Mouse (Mus musculus) cerebellum, adult 18-20 months (tissue): ENCODE measurements around the gene Acvrl1.
"Not testable (repeated sequence)": the region's sequence is repeated elsewhere in the genome, so short reads cannot be mapped to it uniquely, and the experiment has no call there.

Experiments used
- DNase-seq, 2 experiments: peaks; one replicate each; pipeline ENCODE4 v3.0.0; 2021

Gene Acvrl1

DNA sequence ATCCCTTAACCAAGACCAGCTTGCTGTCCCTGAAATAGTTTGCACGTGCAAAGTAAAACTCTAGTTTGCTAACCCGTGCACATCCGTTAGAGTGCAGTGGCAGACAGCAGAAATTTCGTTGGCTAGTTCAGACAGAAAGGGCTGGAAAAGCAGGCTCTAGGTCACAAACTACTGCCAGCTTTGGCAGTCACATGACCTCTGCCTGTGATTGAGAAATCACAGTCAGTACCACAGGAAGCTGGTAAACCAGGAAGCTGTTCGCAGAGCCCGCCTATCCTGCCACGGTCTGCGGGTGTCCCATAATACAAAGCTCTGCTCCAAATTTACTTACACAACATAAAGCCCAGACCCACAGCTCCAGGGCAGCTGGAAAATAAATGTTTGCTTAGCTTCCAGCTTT is 15.1 kb upstream of the Acvrl1 start:
- no peak for DNase-seq

DNA sequence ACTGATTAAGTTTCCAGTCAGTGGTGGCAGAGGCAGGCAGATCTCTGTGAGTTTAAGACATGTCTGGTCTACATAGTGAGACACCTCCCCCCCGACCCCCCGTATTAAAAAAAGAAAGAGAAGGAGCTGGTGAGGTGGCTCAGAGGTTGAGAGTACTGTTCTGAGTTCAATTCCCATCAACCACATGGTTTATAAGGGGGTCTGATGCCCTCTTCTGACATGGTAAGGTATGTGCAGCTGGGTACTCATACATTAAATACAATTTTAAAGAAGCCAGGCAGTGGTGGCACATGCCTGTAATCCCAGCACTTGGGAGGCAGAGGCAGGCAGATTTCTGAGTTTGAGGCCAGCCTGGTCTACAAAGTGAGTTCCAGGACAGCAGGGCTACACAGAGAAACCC is 14.5 kb upstream of the Acvrl1 start:
- not testable (repeated sequence) for DNase-seq

DNA sequence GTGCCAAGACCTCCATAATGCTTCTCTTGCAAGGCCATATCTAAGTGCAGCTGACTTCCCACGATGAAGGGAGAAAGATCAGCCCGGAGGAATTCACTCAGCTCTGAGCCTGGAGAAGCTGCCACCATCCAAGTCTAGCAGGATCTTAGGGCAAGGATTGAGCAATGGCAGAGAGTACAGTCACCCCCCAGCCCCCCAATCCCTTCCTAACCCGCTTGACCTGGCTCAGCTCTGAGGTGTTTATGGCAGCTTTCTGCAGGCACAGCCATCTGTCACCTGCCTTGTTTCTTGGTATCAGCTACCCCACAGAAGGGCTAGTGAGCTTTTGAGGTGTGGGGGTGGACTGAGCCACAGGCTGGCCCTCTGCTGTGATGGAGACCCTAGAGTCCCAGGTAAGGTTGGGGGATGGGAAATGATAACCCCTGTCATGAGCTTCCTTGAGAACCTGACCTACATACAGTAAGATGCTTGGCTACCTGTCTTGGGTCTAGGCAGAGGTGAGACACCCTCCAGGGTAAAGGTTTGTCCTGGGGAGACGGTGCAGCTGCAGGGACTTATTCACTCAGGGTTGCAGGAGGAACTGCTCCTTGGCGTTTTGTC is 12.7 kb upstream of the Acvrl1 start, which contains the start of gene Ankrd33:
Ankrd33 (plus strand) TSS at position 245 of the 600 bp plus-strand sequence.
- DNase-seq, result no peak

DNA sequence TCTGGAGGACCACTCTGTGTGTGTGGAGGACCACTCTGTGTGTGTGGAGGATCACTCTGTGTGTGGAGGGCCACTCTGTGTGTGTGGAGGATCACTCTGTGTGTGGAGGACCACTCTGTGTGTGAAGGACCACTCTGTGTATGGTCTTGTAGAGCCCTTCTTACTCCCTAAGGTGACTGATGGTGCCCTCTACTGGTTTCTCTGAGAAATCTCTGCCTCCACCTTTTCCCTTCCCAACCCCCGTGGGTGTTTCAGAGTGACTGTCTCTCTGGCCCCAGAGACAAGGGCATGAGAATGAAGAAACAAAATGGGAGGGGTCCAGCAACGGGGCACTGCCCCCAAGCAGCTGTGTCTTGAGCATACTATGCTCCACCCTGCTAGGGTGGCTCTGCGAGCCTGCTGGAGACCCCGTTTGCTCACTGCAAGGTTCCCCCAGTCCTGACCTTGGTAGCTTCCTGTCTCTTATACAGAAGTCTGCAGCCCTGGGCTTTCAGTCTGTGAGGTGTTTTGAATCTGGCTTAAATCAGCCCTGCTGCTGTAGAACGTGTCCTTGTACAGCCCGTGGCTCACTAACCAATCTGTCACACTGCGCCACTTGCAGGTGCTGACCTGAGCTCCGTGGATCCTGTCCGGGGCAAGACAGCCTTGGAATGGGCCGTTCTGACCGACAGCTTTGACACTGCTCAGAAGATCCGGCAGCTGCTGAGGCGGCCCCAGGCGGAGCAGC is 9.8 kb upstream of the Acvrl1 start:
- no peak for DNase-seq

DNA sequence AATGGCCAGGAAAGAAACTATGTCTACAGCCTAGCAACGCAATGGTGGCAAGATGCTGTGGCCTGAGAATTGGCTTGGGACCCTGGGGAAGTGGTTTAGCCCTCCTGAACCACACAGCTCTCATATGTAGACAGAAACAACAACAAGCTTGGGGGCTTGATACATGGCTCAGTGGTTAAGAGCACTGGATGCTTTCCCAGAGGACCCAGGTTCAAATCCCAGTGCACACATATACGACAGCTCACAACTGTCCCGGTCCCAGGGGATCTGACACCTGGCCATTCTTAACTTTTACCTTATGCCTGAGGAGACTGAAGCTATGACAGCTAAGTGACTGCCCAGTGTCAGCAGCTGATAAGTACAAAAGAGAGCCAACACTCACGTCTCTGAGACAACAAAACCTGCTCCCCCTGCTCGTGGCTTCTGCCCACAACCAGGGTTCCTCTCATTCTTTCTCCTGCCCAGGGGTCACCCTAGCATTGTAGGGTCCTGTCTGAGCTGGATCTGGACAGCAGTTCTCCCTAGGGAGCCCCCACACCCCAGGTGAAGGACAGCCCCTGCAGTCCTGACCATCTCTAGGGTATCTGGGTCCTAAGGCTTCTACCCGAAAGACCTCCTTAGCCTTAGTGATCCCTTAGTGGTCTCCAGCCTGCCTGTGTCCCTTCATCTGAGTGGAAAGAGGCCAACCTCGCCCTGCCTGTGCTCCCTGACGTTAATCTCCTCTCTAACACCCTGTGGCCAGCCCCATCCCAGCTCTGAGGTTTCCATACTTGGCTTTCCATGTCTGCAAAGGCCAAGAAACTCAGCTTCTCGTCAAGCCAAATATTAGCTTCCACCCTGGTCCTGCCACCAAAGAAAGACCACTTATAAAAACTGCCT is 6.7 kb upstream of the Acvrl1 start:
- DNase-seq, result no peak

DNA sequence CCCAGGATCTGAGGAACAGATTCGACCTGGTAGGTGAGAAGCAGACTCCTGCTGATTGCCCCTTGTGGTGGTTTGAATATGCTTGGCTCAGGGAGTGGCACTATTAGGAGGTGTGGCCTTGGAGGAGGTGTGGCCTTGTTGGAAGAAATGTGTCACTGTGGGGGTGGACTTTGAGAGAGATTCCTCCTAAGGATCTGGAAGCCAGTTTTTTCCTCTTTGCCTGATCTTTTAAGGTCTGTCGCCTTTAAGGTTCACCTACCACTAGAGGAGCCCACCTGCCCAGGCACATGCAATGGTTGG is 6.1 kb upstream of the Acvrl1 start:
- DNase-seq, result no peak

DNA sequence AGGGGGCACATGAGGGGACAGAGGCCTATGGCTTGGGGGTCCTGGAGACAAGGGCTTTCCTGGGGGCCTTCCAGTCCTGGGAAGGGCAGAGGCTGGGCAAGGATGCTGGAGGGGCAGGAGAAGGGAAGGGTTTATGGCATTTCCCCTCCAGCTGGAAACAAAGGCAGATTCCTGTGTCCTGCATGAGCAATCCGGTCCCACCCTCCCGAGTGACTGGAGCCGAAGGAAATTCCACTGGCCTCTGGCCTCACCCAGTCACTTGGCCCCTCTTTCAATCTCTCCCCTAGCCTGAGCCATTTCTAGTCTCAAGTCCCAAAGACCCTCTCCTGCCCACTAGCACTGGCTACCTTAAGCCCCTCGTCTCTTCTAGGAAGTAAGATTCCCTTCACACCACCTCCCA is 5.1 kb upstream of the Acvrl1 start:
- DNase-seq, result no peak

DNA sequence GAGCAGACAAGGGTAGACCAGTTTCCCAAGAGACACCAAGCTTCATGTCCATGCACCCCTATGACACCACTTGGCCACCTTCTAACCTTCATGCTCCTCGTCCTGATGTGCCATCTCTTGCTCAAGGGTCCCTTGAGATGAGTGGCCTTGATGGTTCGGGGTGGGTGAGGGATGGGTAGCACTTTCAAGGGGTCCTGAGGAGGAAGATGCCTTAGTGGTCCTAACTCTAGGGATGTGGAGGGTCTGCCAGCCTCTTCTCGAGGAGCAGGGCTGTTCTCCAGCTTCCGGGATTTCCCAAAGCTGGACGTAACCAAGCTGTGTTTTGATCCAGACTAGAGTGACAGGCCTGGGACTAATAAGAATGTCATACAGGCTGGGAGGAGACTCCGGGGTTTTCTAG is 2.8 kb upstream of the Acvrl1 start:
- DNase-seq, result no peak

DNA sequence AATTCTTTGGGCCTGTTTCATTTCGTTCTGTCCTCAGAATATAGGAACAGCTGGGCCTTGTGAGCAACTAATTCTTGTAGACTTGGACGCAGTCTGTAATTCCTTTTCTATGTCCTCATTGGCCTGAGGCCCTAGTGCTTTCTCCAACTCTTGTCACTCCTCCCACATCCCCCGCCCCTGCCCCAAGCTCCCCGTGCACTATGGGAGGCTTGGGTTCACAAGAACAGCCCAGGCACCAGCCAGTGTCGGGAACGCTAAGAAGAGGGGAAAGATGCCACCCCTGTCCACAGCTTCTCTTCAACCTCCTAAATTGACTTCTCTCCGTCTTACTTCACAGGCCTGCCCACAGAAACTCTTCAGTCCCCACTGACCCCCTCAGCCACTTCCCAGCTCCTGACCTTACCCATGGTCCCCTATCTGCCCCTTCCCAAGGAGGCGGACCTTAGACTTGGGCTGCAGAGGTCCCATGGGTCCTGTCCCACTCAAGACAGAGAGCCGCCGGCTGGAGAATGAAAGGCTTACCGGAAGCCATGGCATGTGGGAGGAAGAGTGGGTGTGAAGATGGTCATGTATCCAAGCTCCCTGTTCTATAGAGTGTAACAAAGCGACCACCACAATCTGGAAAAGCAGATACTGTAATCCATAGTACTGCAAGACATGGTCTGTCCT is 1.3 kb upstream of the Acvrl1 start:
- DNase-seq, result no peak

DNA sequence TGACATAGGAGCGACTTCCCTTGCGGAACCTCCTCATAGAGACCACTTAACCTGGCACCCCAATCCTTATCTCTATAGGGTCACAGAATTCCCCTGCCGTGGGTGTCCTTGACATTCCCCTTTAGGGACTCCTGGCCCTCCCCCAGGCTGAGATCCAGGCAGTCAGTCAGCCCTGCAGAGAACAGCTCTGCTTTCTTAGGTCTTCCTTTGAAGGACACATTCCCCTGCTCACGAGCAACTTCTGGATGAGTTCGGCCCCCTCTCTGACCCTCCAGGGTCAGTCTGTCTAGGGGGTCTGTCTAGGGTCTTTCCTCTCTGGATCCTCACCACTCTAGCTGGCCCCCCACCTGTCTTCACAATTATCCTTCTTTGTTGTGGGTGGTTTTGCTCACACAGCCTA is 1.1 kb downstream of the Acvrl1 start:
- no peak for DNase-seq

DNA sequence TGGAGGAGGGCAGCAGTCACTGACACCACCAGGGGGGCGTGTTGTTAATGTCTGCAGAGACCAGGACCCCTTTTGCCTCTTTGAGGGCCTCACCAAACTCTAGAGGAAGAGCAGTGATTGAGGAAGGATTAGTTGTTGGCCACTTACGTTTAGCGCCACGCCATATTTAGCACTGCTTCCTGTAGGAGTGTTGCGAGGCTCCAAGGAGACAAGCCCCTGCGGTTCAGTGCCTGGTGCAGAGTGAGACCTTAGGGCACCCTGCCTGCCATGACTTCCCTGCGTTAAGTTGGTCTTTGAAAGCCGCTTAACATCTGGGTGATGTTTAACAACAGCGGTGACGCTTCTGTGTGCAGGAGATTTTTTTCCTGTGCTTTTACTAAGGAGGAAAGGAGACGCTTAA is 3.2 kb downstream of the Acvrl1 start:
- DNase-seq, result no peak

DNA sequence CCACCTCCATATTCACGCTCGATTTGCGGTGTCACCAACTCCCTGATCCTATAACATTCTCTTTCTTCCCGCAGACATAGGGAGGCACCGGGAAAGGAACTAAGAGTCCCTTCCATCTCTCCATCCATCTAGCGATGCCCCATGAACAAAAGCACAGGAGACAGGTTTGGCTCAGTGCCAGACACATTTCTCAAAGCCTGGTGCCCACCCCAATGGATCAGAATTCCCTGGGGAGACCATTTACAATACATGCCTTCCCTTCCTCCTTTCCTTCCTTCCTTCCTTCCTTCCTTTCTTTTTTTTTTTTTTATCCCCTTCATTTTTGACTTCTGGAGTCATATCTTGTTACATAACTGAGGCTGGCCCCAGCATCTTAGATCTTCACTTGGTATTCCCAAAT is 3.7 kb downstream of the Acvrl1 start:
- DNase-seq, result no peak

DNA sequence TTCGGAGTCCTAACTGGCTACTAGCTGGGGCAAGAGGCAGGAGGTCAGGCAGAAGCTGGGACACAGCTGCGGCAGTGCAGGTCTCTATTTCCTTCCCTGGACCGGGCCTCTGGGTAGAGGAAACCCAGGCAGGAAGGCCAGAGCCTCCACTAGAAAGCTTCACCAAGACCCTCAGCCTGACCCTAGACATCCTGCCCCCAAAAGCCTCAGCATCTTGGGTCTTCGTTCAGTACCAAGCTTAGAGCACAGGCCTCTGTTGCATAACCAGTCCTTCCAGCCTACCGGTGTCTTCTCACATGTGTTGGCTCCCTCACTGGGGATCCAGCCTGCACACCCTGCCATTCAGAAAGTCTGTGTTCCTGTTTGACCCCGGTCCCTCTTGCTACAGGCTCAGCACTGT is 4.4 kb downstream of the Acvrl1 start:
- DNase-seq, result no peak

DNA sequence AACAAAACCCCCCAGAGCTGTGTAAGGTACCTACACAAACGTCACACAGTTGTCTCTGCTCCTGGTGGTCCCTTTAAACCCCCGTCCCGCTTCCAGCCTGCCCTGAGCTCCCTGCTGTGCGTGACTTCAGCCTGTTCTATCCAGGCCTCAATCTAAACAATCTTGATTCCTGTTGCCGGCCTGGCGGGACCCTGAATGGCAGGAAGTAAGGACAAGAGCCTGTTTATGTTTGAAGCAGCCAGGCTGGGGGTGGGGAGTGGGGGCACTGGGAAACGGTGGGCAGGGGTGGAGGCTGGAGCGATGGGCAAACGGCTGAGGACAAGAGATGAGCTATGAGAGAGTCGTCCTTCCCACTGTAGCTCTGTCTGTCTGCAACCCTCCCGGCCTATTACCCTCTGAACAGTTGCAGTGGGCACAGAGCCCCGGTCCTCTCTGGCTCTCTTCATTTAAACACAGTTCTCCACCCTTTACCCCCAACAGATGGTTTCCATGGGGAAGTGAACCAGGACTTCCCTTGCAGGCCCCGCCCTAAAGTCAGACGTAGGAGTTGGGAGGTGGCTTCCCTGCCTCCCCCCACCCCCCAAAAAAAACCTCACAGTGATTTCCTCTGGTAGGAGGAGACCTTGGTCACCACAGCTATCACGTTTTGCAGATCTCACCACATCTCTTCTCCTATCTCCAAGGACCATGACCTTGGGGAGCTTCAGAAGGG is 5.8 kb downstream of the Acvrl1 start:
- DNase-seq, result no peak

DNA sequence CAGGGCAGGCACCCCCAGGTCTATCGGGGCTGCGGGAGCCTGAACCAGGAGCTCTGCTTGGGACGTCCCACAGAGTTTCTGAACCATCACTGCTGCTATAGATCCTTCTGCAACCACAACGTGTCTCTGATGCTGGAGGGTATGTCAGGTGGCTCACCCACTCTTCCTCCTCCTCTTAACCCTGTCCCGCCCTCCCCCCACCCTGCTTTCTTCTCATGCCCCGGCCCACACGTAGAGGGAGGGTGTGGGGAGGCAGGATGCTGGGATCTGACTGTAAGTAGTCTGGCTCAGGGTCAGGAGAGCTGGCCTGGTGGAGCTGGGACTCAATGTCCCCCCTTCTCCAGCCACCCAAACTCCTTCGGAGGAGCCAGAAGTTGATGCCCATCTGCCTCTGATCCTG is 7.1 kb downstream of the Acvrl1 start:
- DNase-seq, result no peak

DNA sequence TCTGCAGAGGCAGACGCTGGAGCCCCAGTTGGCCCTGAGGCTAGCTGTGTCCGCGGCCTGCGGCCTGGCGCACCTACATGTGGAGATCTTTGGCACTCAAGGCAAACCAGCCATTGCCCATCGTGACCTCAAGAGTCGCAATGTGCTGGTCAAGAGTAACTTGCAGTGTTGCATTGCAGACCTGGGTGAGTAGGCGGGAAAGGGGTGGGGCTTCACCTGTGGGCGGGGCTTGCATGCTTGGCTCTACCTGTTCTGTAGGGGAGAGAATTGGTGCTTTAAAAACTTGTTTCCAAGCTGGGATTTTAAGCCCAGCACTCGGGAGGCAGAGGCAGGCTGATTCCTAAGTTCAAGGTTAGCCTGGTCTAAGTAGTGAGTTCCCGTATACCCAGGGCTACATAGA is 9.1 kb downstream of the Acvrl1 start:
- DNase-seq, result no peak

DNA sequence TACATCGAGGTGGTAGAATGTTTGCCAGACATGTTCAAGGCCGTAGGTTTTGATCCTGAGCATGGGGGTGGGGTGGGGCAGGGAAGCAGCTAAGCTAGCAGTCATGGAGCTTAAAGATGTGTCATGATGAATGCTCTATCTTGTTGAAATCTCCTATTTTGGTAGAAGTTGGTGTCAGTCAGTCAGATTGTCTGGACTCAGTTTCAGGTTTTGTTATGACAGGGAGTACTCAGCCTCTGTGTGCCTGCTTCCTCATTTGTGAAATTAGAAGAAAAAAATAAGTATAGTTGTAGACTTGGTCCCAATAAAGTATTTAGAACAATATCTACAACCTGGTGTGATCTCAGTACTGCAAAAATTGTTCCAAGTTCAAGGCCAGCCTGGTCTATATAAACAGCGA is 10.4 kb downstream of the Acvrl1 start:
- no peak for DNase-seq

DNA sequence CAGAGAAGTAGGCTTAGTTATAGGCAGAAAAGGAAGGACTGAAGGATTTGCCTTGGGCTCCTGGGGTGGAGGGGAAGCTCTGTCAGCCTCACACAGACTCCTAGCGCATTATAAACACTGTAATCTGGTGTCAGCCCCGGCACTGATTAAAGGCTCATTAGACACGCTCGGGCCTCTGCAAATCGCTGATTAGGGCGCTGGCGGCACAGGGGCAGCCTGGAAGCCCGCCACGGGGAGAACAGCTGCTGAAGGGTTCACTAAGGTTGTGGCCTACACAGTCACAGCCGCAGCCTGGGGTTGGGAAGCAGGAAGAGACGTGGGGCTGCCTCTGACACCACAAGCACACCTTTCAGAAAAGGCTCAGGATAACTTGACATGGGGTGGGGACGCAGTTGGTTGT is 11.6 kb downstream of the Acvrl1 start:
- no peak for DNase-seq

DNA sequence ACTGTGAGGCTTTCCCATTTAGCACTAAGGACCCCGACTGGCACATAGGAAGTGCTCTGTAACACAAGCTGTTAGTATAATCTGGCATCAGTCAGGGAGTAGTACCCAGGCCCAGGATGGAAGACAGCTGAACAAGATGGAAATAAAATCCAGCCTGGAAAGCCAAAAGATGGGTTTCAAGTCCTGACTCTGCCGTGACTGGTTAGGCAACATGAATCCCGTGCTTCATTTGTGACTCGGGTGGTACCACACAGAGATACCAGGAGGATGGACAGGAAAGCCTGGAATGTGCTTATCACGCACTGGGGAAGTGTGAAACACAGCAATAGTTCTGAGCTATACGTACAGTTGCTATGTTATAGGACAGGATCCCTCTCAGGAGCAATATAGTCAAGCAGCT is 12.3 kb downstream of the Acvrl1 start:
- DNase-seq, result no peak

DNA sequence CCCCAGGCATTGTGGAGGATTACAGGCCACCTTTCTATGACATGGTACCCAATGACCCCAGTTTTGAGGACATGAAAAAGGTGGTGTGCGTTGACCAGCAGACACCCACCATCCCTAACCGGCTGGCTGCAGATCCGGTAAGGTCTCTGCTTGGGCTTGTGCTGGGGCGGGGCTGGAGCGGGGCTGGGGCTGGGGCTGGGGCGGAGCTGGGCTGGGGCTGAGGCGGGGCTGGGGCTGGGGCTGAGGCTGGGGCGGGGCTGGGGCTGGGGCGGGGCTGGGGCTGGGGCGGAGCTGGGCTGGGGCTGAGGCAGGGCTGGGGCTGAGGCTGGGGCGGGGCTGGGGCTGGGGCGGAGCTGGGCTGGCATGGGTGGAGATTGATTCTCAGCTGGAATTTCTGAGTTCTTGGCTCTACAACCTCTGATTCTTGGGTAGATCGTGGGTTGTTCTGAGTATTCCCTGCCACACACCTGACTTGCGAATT is 12.8 kb downstream of the Acvrl1 start:
- no peak for DNase-seq

DNA sequence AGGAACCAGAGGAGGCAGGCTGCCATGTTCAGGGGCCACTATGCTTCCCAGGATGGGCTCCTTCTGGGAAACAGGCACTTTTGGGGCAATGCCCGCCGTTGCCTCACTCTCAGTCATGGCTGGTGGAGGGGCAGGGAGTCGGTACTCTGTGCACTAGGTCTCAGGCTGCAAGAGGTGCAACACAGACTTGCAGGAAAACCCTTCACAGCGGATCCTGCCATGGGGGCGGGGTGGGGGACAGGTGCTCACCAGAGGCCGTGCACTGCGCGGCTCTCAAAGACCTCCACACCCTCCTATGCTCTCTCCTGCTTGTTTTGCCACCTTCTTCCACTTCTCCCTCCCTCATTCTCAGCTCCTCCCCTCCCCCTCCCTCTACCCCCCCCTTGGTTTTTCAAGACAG is 14.3 kb downstream of the Acvrl1 start:
- no peak for DNase-seq

DNA sequence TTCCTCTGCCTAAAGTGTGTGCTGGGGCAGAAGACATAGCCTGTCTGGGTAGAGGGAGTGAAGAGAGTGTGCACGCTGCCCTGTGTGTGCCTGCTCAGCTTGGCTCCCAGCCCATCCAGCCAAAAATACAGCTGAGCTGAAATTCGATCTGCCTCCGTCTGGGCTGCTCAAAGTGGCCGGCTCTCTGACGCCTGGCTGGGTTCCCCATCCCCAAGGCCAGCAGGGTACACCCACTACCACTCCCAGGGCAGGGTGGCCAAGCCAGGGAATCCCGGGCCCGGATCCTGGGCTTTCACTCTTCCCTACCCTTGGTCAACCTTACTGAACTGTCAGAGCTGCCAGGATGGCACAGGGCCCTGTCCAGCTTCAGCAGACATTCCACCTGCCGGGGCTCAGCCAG is 15.2 kb downstream of the Acvrl1 start:
- DNase-seq, result no peak

DNA sequence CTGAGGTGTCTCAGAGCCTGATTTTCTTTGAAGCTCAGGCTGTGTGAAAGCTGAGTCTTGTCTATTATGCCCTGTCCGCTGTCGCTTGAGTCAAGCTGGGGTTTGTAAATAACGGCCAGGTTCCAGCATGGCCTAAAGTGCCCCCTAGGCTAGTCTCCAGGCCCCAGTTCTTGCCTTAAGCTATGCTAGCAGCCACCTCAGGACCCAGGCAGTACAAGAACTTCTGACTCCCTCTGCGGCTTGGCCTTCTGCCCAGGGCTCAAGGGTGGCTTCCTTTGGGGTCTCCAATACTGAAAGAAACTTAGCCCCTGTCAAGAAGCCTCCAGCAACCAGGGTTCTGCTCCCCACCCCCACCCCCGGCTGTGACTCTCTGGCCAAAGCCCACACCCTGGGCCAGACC is 15.9 kb downstream of the Acvrl1 start:
- DNase-seq, result no peak
